Mouse (Mus musculus) embryo, embryonic 10 days (tissue): ENCODE data around the gene U2af1l4.

Experiments
- DNase-seq: peaks from one replicate; pipeline ENCODE4 v3.0.0-alpha.2; 2015; ENCODE audit warnings: low spot score

The U2af1l4 gene

DNA sequence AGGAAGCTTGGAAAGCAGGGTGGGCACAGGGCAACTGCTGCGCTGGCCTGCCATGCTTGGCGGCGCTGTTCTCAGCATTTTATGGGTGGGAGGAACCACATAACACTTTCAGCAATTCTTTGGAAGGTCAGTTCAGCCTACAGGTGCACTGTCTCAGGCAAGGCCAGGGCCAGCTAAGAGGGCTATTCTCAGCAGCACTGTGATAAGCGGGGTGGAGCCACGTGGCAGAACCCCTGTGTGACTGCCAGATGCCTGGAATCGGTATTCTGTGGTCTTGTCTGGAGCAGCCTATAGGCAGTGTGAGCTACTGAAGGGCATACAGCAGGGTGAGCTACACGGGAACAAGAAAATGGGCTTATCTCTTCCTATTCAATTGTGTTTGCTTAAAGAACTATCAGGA, 46.9 kb downstream of the U2af1l4 start:
- no peak for DNase-seq

GRCm38 (mm10) chr7:30612654-30613402, 49.7 kb downstream of the U2af1l4 start, which contains the start of gene Upk1a:
Gene Upk1a, minus strand, starts transcription at chr7:30612847.
- no peak for DNase-seq

DNA sequence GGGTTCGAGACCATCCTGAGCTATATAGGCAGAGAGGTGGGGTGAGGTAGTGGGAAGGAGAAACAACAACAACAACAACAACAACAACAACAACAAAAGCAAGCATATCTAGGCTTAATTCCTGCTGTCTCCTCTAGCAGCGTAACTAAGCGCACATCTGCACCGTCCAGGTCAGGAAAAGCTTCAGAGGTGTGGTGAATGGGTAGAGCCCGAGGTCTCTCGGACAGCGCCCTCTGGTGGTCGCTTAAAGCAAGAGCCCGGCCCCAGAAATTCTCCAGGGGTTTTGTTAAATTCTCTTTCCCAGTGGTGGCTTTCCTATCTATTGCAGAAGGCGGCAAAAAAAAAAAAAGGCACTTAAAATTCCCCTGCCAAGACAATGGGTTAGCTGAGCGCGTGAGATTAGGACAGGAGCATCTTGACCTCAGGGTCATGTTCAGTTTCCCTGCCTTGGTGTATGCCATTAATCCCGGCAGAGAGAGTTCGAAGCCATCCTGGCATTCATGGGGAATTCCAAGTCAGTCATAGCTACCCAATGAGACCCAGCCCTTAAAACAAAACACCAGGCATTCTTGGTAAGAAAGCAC, 50.5 kb downstream of the U2af1l4 start:
- DNase-seq: peak; percentile 70

- no peak for DNase-seq
These were observed 51.4 kb downstream of the U2af1l4 start for GRCm38 (mm10) chr7:30614454-30614853.
